Mouse (Mus musculus): Measurements from ENCODE around the gene Idh3a. TPM values are rescaled to one million over a fixed set of nuclear protein-coding genes. Genes with fewer than 3 reads are reported as not detected.
"Not testable (repeated sequence)": the region's sequence is repeated elsewhere in the genome, so short reads cannot be mapped to it uniquely, and the experiment has no call there.

Idh3a gene
- polyA plus RNA-seq, 1 experiment from 2014 or later = 118 TPM

GRCm38 (mm10) chr9:54568732-54569131 lies 17.4 kb upstream of the Idh3a start:
- Histone ChIP-seq H3K27ac (ENCODE audit: low read depth, low read length) (no peak overlapping the region), H3K4me2 (ENCODE audit: low read depth) (no peak overlapping the region), H3K4me1 (ENCODE audit: control insufficient read depth, insufficient read depth, low read length) (no peaks in the 10 kb centered on the region), H3K9ac (ENCODE audit: low read length) (no peak overlapping the region), H3K36me3 (ENCODE audit: control insufficient read depth, insufficient read depth, low read length) (no peaks in the 10 kb centered on the region), H3K4me3 (ENCODE audit: low read depth, low read length) (no peak overlapping the region), H3K9me3 (ENCODE audit: control insufficient read depth, low read length) (no peaks in the 10 kb centered on the region), H3K27me3 (ENCODE audit: control insufficient read depth, insufficient read depth, low read length) (no peaks in the 10 kb centered on the region)
- 39% methylated on average over 2 of the region's 2 CpGs for WGBS
- ATAC-seq (ENCODE audit: insufficient read depth, low FRiP score, low TSS enrichment) = no peak
- DNase-seq (ENCODE audit: low spot score) = no peak

GRCm38 (mm10) chr9:54571130-54571839 lies 14.8 kb upstream of the Idh3a start:
- H3K9me3 ChIP-seq (ENCODE audit: control insufficient read depth, low read length) = no peaks in the 10 kb centered on the region
- DNase-seq (ENCODE audit: low spot score) (no peak), ATAC-seq (ENCODE audit: insufficient read depth, low FRiP score, low TSS enrichment) (no peak)
- H3K4me2 ChIP-seq (ENCODE audit: low read depth) = no peak overlapping the region
- no peak overlapping the region for H3K4me3 ChIP-seq (ENCODE audit: low read depth, low read length)
- H3K9ac ChIP-seq (ENCODE audit: low read length) = no peak overlapping the region
- no peaks in the 10 kb centered on the region for H3K36me3 ChIP-seq (ENCODE audit: control insufficient read depth, insufficient read depth, low read length)
- WGBS = 84% methylated on average over 9 of the region's 9 CpGs
- no peak overlapping the region for H3K27ac ChIP-seq (ENCODE audit: low read depth, low read length)
- H3K4me1 ChIP-seq (ENCODE audit: control insufficient read depth, insufficient read depth, low read length) = no peaks in the 10 kb centered on the region
- no peaks in the 10 kb centered on the region for H3K27me3 ChIP-seq (ENCODE audit: control insufficient read depth, insufficient read depth, low read length)

GRCm38 (mm10) chr9:54583712-54584111 lies 2.4 kb upstream of the Idh3a start:
- WGBS = 70% methylated on average over 1 of the region's 1 CpGs
- H3K4me3 ChIP-seq (ENCODE audit: low read depth, low read length) = no peak overlapping the region
- no peak overlapping the region for H3K9ac ChIP-seq (ENCODE audit: low read length)
- DNase-seq (ENCODE audit: low spot score) = no peak
- H3K4me1 ChIP-seq (ENCODE audit: control insufficient read depth, insufficient read depth, low read length) = peaks cover 7% of the 10 kb centered on the region
- H3K27ac ChIP-seq (ENCODE audit: low read depth, low read length) = no peak overlapping the region
- no peak overlapping the region for H3K4me2 ChIP-seq (ENCODE audit: low read depth)
- H3K36me3 ChIP-seq (ENCODE audit: control insufficient read depth, insufficient read depth, low read length) = no peaks in the 10 kb centered on the region
- no peaks in the 10 kb centered on the region for H3K27me3 ChIP-seq (ENCODE audit: control insufficient read depth, insufficient read depth, low read length)
- H3K9me3 ChIP-seq (ENCODE audit: control insufficient read depth, low read length) = no peaks in the 10 kb centered on the region
- no peak for ATAC-seq (ENCODE audit: insufficient read depth, low FRiP score, low TSS enrichment)

- not testable (repeated sequence) for H3K9me3 ChIP-seq (ENCODE audit: control insufficient read depth, low read length); H3K27me3 ChIP-seq (ENCODE audit: control insufficient read depth, insufficient read depth, low read length); H3K9ac ChIP-seq (ENCODE audit: low read length); H3K4me3 ChIP-seq (ENCODE audit: low read depth, low read length); ATAC-seq (ENCODE audit: insufficient read depth, low FRiP score, low TSS enrichment); H3K27ac ChIP-seq (ENCODE audit: low read depth, low read length); H3K4me2 ChIP-seq (ENCODE audit: low read depth); H3K36me3 ChIP-seq (ENCODE audit: control insufficient read depth, insufficient read depth, low read length); H3K4me1 ChIP-seq (ENCODE audit: control insufficient read depth, insufficient read depth, low read length); DNase-seq (ENCODE audit: low spot score)
- WGBS = 86% methylated on average over 2 of the region's 2 CpGs
Measured at GRCm38 (mm10) chr9:54584127-54584526, 2.0 kb upstream of the Idh3a start.

- Histone ChIP-seq H3K4me1 (ENCODE audit: control insufficient read depth, insufficient read depth, low read length) (peaks cover 7% of the 10 kb centered on the region), H3K27me3 (ENCODE audit: control insufficient read depth, insufficient read depth, low read length) (no peaks in the 10 kb centered on the region), H3K4me2 (ENCODE audit: low read depth) (peak overlapping the region; percentile 45), H3K9me3 (ENCODE audit: control insufficient read depth, low read length) (no peaks in the 10 kb centered on the region), H3K9ac (ENCODE audit: low read length) (no peak overlapping the region), H3K27ac (ENCODE audit: low read depth, low read length) (no peak overlapping the region), H3K4me3 (ENCODE audit: low read depth, low read length) (peak overlapping the region; percentile 26), H3K36me3 (ENCODE audit: control insufficient read depth, insufficient read depth, low read length) (no peaks in the 10 kb centered on the region)
- ATAC-seq (ENCODE audit: insufficient read depth, low FRiP score, low TSS enrichment) = peak; percentile 3; the same call in 1 of the 2 replicates
- no peak for DNase-seq (ENCODE audit: low spot score)
- 31% methylated on average over 5 of the region's 5 CpGs for WGBS
Measured at GRCm38 (mm10) chr9:54585839-54586198, 315 bp upstream of the Idh3a start.

GRCm38 (mm10) chr9:54587863-54588262 lies 1.7 kb downstream of the Idh3a start:
- 64% methylated on average over 4 of the region's 4 CpGs for WGBS
- Histone ChIP-seq H3K4me2 (ENCODE audit: low read depth) (no peak overlapping the region), H3K9ac (ENCODE audit: low read length) (no peak overlapping the region), H3K9me3 (ENCODE audit: control insufficient read depth, low read length) (no peaks in the 10 kb centered on the region), H3K4me3 (ENCODE audit: low read depth, low read length) (no peak overlapping the region), H3K27me3 (ENCODE audit: control insufficient read depth, insufficient read depth, low read length) (no peaks in the 10 kb centered on the region), H3K4me1 (ENCODE audit: control insufficient read depth, insufficient read depth, low read length) (peaks cover 7% of the 10 kb centered on the region), H3K36me3 (ENCODE audit: control insufficient read depth, insufficient read depth, low read length) (no peaks in the 10 kb centered on the region), H3K27ac (ENCODE audit: low read depth, low read length) (no peak overlapping the region)
- DNase-seq (ENCODE audit: low spot score) (no peak), ATAC-seq (ENCODE audit: insufficient read depth, low FRiP score, low TSS enrichment) (no peak)

- H3K27ac ChIP-seq (ENCODE audit: low read depth, low read length); ATAC-seq (ENCODE audit: insufficient read depth, low FRiP score, low TSS enrichment); H3K27me3 ChIP-seq (ENCODE audit: control insufficient read depth, insufficient read depth, low read length); H3K9me3 ChIP-seq (ENCODE audit: control insufficient read depth, low read length); DNase-seq (ENCODE audit: low spot score); H3K4me3 ChIP-seq (ENCODE audit: low read depth, low read length); H3K9ac ChIP-seq (ENCODE audit: low read length); H3K4me2 ChIP-seq (ENCODE audit: low read depth); H3K4me1 ChIP-seq (ENCODE audit: control insufficient read depth, insufficient read depth, low read length): not testable (repeated sequence)
- peaks cover 10% of the 10 kb centered on the region for H3K36me3 ChIP-seq (ENCODE audit: control insufficient read depth, insufficient read depth, low read length)
- WGBS = 74% methylated on average over 4 of the region's 4 CpGs
Measured at GRCm38 (mm10) chr9:54593652-54594051, 7.5 kb downstream of the Idh3a start.

- H3K36me3 ChIP-seq (ENCODE audit: control insufficient read depth, insufficient read depth, low read length) = peaks cover 22% of the 10 kb centered on the region
- no peak for ATAC-seq (ENCODE audit: insufficient read depth, low FRiP score, low TSS enrichment)
- no peaks in the 10 kb centered on the region for H3K4me1 ChIP-seq (ENCODE audit: control insufficient read depth, insufficient read depth, low read length)
- WGBS = 94% methylated on average over 15 of the region's 15 CpGs
- H3K4me2 ChIP-seq (ENCODE audit: low read depth) = no peak overlapping the region
- H3K9me3 ChIP-seq (ENCODE audit: control insufficient read depth, low read length) = no peaks in the 10 kb centered on the region
- no peak overlapping the region for H3K27ac ChIP-seq (ENCODE audit: low read depth, low read length)
- H3K4me3 ChIP-seq (ENCODE audit: low read depth, low read length) = no peak overlapping the region
- H3K9ac ChIP-seq (ENCODE audit: low read length) = no peak overlapping the region
- H3K27me3 ChIP-seq (ENCODE audit: control insufficient read depth, insufficient read depth, low read length) = no peaks in the 10 kb centered on the region
- DNase-seq (ENCODE audit: low spot score) = no peak
Measured at GRCm38 (mm10) chr9:54596752-54597465, 10.8 kb downstream of the Idh3a start.

- no peak for DNase-seq (ENCODE audit: low spot score)
- H3K9ac ChIP-seq (ENCODE audit: low read length) = no peak overlapping the region
- H3K9me3 ChIP-seq (ENCODE audit: control insufficient read depth, low read length) = no peaks in the 10 kb centered on the region
- peaks cover 12% of the 10 kb centered on the region for H3K36me3 ChIP-seq (ENCODE audit: control insufficient read depth, insufficient read depth, low read length)
- H3K27ac ChIP-seq (ENCODE audit: low read depth, low read length) = no peak overlapping the region
- H3K27me3 ChIP-seq (ENCODE audit: control insufficient read depth, insufficient read depth, low read length) = no peaks in the 10 kb centered on the region
- ATAC-seq (ENCODE audit: insufficient read depth, low FRiP score, low TSS enrichment) = no peak
- H3K4me2 ChIP-seq (ENCODE audit: low read depth) = no peak overlapping the region
- no peak overlapping the region for H3K4me3 ChIP-seq (ENCODE audit: low read depth, low read length)
- H3K4me1 ChIP-seq (ENCODE audit: control insufficient read depth, insufficient read depth, low read length) = no peaks in the 10 kb centered on the region
- 75% methylated on average over 2 of the region's 2 CpGs for WGBS
Measured at GRCm38 (mm10) chr9:54602386-54602785, 16.3 kb downstream of the Idh3a start.
